Mouse (Mus musculus) limb, embryonic 14.5 days (tissue): ENCODE measurements around the gene Bclaf3. TPM values are rescaled to one million over a fixed set of nuclear protein-coding genes. Genes with fewer than 3 reads are reported as not detected.

Source experiments
- ATAC-seq: fragments of 200-750 bp; cut with Nextera tagmentation; 2 replicates; pipeline ENCODE4 v1.8.0; 2017; ENCODE audit warnings: low read depth, moderate number of reproducible peaks, moderate TSS enrichment; ENCODE audit not compliant: low FRiP score
- DNase-seq: peaks from one replicate; pipeline ENCODE4 v3.0.0-alpha.2; 2015; ENCODE audit warnings: low spot score
- H3K27ac ChIP-seq: fragments of 300-500 bp; sonication (generic); replicated peaks from 2 replicates; pipeline ENCODE4 v1.5.1; 2014; ENCODE audit warnings: low read depth, mild to moderate bottlenecking, low read length, moderate library complexity, mixed read lengths
- H3K27me3 ChIP-seq: fragments of 300-500 bp; sonication (generic); 2 replicates; pipeline ENCODE4 v1.6.1; 2014; ENCODE audit warnings: low read length, mixed read lengths; ENCODE audit not compliant: control insufficient read depth, insufficient read depth
- H3K36me3 ChIP-seq: fragments of 300-500 bp; sonication (generic); 2 replicates; pipeline ENCODE4 v1.6.1; 2014; ENCODE audit warnings: mild to moderate bottlenecking, low read length, moderate library complexity, mixed read lengths; ENCODE audit not compliant: control insufficient read depth, insufficient read depth
- H3K4me1 ChIP-seq: fragments of 300-500 bp; sonication (generic); 2 replicates; pipeline ENCODE4 v1.6.1; 2014; ENCODE audit warnings: antibody characterized with exemption, low read length, mixed read lengths; ENCODE audit not compliant: control insufficient read depth, insufficient read depth
- H3K4me2 ChIP-seq: fragments of 300-500 bp; sonication (generic); replicated peaks from 2 replicates; pipeline ENCODE4 v1.6.1; 2014; ENCODE audit warnings: low read depth, mild to moderate bottlenecking, low read length, moderate library complexity; ENCODE audit not compliant: severe bottlenecking
- H3K4me3 ChIP-seq: fragments of 300-500 bp; sonication (generic); replicated peaks from 2 replicates; pipeline ENCODE4 v1.5.1; 2014; ENCODE audit warnings: low read length
- H3K9ac ChIP-seq: fragments of 300-500 bp; sonication (generic); 2 replicates; pipeline ENCODE4 v1.6.1; 2014; ENCODE audit warnings: mild to moderate bottlenecking, low read depth, low read length, moderate library complexity; ENCODE audit not compliant: severe bottlenecking
- H3K9me3 ChIP-seq: fragments of 300-500 bp; sonication (generic); 2 replicates; pipeline ENCODE4 v1.6.1; 2016; ENCODE audit warnings: low read length; ENCODE audit not compliant: control insufficient read depth
- POLR2A ChIP-seq: fragments of 200-500 bp; IDR thresholded peaks from 2 replicates; pipeline ENCODE4 v1.8.0; 2012; ENCODE audit warnings: inconsistent platforms, mild to moderate bottlenecking, moderate library complexity, borderline replicate concordance; ENCODE audit not compliant: insufficient read depth, insufficient read length; ENCODE audit errors: extremely low read depth
- WGBS: fragments of 180-500 bp; shearing (Covaris S2); extraction: QIAGEN DNeasy Blood & Tissue Kit; methylation state at CpG from one replicate; pipeline ENCODE4 v1.1.7; 2014; 5-methylcytosine and 5-hydroxymethylcytosine counted together
- polyA plus RNA-seq, 2 experiments: library from polyadenylated mRNA; depleted of rRNA in 1 of 2; stranded (reverse) in 1 of 2; unstranded in 1 of 2; fragments of >200 nt; fragmentation: Nextera tagmentation in 1 of 2; extraction: Ambion mirVana in 1 of 2; gene quantifications; 2 replicates each; pipeline versions ENCODE4 v1.2.1 to v1.2.3; 2012 to 2014

Gene Bclaf3
- polyA plus RNA-seq, 2 experiments = 17.1 to 19.0 TPM

DNA sequence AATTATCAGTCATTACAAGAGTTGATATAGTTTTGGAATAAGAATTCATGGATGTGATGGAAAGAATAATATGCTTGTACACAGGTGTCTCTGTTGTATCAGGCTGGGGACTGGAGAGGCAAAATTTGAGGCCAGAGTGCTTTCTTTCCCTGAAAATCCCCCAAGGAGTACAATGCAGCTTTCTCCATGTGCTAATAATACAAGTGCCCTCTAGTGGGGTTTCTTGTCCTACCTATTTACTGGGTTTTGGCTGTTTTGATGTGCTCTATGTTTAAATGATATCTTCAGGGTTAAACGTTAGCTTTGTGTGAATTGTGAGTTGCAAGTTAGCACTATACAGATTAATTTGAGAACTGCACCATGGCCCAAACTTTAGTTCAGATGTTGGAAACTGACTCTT is 65.1 kb downstream of the Bclaf3 start:
- Histone ChIP-seq H3K27me3 (no peaks in the 10 kb centered on the region), H3K36me3 (no peaks in the 10 kb centered on the region; the same call in 1 of the 2 replicates), H3K4me1 (no peaks in the 10 kb centered on the region), H3K9me3 (no peaks in the 10 kb centered on the region), H3K4me2 (no peak overlapping the region), H3K4me3 (no peak overlapping the region), H3K27ac (no peak overlapping the region), H3K9ac (no peak overlapping the region)
- no peak for ATAC-seq
- 73% methylated on average over 1 of the region's 1 CpGs for WGBS
- no peak for DNase-seq
- TF ChIP-seq POLR2A = no peak

DNA sequence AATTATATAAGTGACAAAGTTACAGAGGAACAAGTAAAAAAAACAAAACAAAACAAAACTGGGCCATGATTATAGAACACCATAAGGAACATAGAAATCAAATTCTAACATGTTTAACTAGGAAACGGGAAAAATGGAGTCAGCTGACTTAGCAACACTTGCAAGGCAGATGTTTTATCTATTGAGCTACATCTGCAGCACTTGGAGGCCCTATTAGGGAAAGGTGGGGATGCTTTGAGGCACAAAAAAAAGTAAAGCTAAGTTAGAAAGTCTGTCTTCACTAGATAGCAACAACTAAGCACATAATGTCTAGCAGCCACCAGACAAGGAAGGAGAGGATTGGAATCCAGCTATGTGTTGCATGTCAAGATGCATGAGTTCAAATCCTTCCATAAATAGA is 71.0 kb downstream of the Bclaf3 start:
- TF ChIP-seq POLR2A = no peak
- ATAC-seq = no peak
- no peak overlapping the region for H3K4me2 ChIP-seq
- no peaks in the 10 kb centered on the region for H3K4me1 ChIP-seq
- no peak overlapping the region for H3K27ac ChIP-seq
- H3K4me3 ChIP-seq = no peak overlapping the region
- H3K36me3 ChIP-seq = no peaks in the 10 kb centered on the region; the same call in 1 of the 2 replicates
- no peak overlapping the region for H3K9ac ChIP-seq
- H3K9me3 ChIP-seq = no peaks in the 10 kb centered on the region
- H3K27me3 ChIP-seq = no peaks in the 10 kb centered on the region
- DNase-seq = no peak
- WGBS = 58% methylated on average over 1 of the region's 1 CpGs

DNA sequence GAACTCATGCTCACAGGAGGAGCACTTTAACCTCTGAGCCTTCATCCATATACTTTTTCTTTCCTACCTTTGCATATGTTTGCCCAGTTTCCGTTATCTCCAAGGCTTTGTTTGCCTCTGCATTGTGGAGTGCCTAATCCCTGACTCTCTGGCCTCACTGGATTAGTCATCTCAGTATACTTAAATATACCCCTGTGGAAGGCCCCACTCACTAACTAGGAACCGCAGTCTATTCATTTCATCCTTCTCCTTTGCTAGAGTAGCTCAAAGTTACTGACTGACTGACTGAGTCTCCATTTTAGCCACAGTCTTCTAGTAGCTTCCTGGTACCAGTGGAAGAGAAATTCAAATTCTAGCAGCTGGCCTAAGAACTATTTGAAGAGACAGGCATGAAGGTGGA is 78.3 kb downstream of the Bclaf3 start:
- H3K4me2 ChIP-seq = no peak overlapping the region
- H3K36me3 ChIP-seq = no peaks in the 10 kb centered on the region
- no peak overlapping the region for H3K9ac ChIP-seq
- DNase-seq (no peak), ATAC-seq (no peak)
- H3K9me3 ChIP-seq = no peaks in the 10 kb centered on the region
- 87% methylated on average over 2 of the region's 2 CpGs for WGBS
- no peak overlapping the region for H3K27ac ChIP-seq
- H3K4me1 ChIP-seq = no peaks in the 10 kb centered on the region
- no peaks in the 10 kb centered on the region for H3K27me3 ChIP-seq
- no peak for TF ChIP-seq POLR2A
- no peak overlapping the region for H3K4me3 ChIP-seq

DNA sequence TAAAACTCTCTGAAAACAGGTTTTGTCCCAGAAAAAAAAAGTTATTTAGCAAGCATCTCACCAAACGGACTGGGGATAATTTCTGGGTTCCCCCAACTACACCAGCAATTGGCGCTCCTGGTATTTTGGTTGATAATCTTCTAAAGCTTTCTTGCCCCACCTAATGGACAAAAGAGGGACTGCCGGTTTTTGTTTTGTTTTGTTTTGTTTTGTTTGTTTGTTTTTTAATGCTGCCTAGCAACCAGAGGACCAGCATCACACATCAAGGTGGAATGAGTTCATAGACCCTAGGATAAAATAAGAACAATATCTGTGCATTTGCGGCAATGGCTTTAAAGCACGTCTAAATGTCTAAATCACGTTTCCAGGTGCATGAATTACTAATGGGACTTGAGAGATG is 80.4 kb downstream of the Bclaf3 start:
- Histone ChIP-seq H3K9me3 (no peaks in the 10 kb centered on the region), H3K4me2 (no peak overlapping the region), H3K4me1 (no peaks in the 10 kb centered on the region), H3K9ac (no peak overlapping the region), H3K27me3 (no peaks in the 10 kb centered on the region), H3K27ac (no peak overlapping the region), H3K36me3 (no peaks in the 10 kb centered on the region), H3K4me3 (no peak overlapping the region)
- ATAC-seq = no peak
- no peak for TF ChIP-seq POLR2A
- peak; percentile 18 for DNase-seq
- 41% methylated on average over 6 of the region's 6 CpGs for WGBS

DNA sequence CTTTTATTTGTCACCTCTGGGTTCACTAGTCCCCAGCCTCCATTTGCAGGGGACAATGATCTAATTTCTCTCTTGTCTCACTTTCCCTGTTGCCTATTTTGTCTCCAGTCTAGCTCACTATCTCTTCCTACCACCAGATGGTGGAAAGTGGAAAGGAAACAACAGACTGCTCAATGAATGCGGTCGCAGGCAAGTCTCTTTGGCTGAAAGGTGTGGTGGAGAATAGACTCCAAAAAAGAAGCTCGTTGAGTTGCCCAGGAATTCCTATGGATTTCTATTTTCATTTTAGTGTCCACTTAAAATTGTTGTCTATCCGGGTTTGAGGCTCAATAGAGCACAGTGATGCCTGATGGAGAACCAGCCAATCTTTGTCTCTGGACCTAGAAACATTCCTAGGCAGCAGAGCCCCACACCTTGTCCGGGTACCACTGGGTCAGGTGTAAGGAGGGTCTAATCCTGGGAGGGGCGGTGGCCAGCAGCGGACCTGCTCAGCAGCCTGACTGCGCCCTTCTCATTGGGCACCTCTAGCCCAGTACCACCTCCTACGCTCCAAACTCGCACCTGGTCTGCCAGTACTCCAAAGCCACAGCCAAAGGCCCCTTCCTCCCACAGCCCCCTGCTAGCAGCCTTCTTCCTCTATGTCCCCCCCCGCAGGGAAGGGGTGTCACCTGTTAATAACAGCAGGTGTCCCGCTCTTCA is 99.9 kb downstream of the Bclaf3 start:
- H3K9me3 ChIP-seq = no peaks in the 10 kb centered on the region
- no peak overlapping the region for H3K9ac ChIP-seq
- H3K27ac ChIP-seq = no peak overlapping the region
- peak; percentile 41 for ATAC-seq
- TF ChIP-seq POLR2A = no peak
- 21% methylated on average over 12 of the region's 12 CpGs for WGBS
- H3K27me3 ChIP-seq = no peaks in the 10 kb centered on the region; the same call in 1 of the 2 replicates
- H3K4me2 ChIP-seq = peak overlapping the region; percentile 59
- no peaks in the 10 kb centered on the region for H3K36me3 ChIP-seq
- no peaks in the 10 kb centered on the region for H3K4me1 ChIP-seq
- H3K4me3 ChIP-seq = peak overlapping the region; percentile 49
- peak; percentile 30 for DNase-seq
